Comparison of ENCODE assay signal across 7 mouse cellular contexts in the genomic region with DNA sequence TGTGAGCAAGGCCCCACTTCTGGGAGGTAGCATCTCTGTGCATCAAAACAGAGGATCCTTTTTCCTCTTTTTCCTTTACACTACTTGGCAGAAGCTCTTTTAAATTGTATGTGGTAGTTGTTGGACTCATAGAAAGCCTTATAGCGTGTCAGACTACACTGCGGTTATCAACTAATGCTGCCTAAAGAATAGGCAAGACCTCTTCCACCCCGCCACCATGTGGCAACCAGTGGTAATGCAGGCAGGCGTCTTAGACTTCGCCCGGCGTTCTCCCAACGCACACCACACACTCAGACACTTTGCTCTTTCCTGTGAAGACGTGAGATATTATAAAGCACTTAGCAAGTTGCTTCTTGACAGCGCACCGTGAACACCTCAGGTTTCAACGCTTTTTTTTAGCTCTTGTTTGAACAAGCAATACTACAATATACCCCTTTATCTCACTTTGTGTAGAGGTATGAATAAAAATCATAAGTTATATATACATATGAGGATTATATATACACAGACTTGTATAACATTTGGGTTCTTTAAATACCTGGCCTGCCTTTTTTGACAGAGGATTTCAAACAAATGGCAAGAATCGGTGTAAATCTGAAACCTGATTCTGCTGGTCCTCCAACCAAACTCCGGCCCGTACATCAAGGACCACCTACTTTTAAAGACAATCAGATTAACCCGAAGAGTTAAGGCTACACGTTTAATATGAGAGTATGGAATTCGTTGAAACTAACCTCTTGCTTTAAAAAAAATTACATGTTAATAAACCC. TPM values are rescaled to one million over a fixed set of nuclear protein-coding genes. Genes with fewer than 3 reads are reported as not detected.
DNase-seq lines count a peak whose midpoint lies in the region; ATAC-seq and TF ChIP-seq lines count a peak whose summit lies in the region.

No protein-coding gene starts in this region.

- TF ChIP-seq CTCF in intestine, postnatal 0 days (IDR thresholded peaks at IDR 0.05; ENCODE audit: low read depth): peak; percentile 97
- TF ChIP-seq CTCF in spleen, adult 2 months (IDR thresholded peaks at IDR 0.05; ENCODE audit: extremely low read depth, insufficient read depth, insufficient read length, insufficient replicate concordance): peak; percentile 88

- no peaks in the 10 kb centered on the region for H3K9me3 ChIP-seq in intestine, postnatal 0 days (ENCODE audit: control insufficient read depth)
- H3K9me3 ChIP-seq in limb, embryonic 11.5 days (ENCODE audit: control insufficient read depth, low read length): no peaks in the 10 kb centered on the region
- H3K9me3 ChIP-seq in midbrain, embryonic 16.5 days (replicated peaks; ENCODE audit: control insufficient read depth, low read length, poor library complexity, severe bottlenecking): no peaks in the 10 kb centered on the region

- no peak for TF ChIP-seq POLR2A in spleen, adult 2 months (IDR thresholded peaks at IDR 0.05; ENCODE audit: low read depth, low read length)

- H3K4me1 ChIP-seq in intestine, postnatal 0 days (replicated peaks; ENCODE audit: control insufficient read depth, insufficient read depth, low read length): peaks cover 5% of the 10 kb centered on the region; the same call in 1 of the 2 replicates
- no peaks in the 10 kb centered on the region for H3K4me1 ChIP-seq in limb, embryonic 11.5 days (ENCODE audit: control insufficient read depth, insufficient read depth, low read length)
- peaks cover 5% of the 10 kb centered on the region; the same call in 1 of the 2 replicates for H3K4me1 ChIP-seq in midbrain, embryonic 16.5 days (ENCODE audit: control insufficient read depth, insufficient read depth, low read length)
- H3K4me1 ChIP-seq in spleen, adult 2 months (ENCODE audit: control insufficient read depth, insufficient read depth, insufficient read length): peaks cover 2% of the 10 kb centered on the region; the same call in 1 of the 2 replicates

- H3K36me3 ChIP-seq in intestine, postnatal 0 days (ENCODE audit: control insufficient read depth, insufficient read depth): peaks cover 9% of the 10 kb centered on the region; the same call in 1 of the 2 replicates
- no peaks in the 10 kb centered on the region for H3K36me3 ChIP-seq in limb, embryonic 11.5 days (ENCODE audit: control insufficient read depth, insufficient read depth, low read length)
- H3K36me3 ChIP-seq in midbrain, embryonic 16.5 days (ENCODE audit: control insufficient read depth, insufficient read depth, low read length): no peaks in the 10 kb centered on the region
- H3K36me3 ChIP-seq in spleen, adult 2 months (ENCODE audit: control insufficient read depth, insufficient read depth, low read length): no peaks in the 10 kb centered on the region

- H3K9ac ChIP-seq in intestine, postnatal 0 days (ENCODE audit: low read depth, low read length): no peak overlapping the region
- no peak overlapping the region for H3K9ac ChIP-seq in limb, embryonic 11.5 days (ENCODE audit: low read length)
- no peak overlapping the region for H3K9ac ChIP-seq in midbrain, embryonic 16.5 days (ENCODE audit: low read depth, low read length)

- ATAC-seq in intestine, postnatal 0 days: peak; percentile 52
- peak; percentile 28; the same call in 1 of the 2 replicates for ATAC-seq in limb, embryonic 11.5 days (ENCODE audit: insufficient number of reproducible peaks, low FRiP score, low TSS enrichment, low read depth)
- peak; percentile 57 for ATAC-seq in midbrain, embryonic 16.5 days

- WGBS in intestine, postnatal 0 days: 12% methylated on average over 18 of the region's 18 CpGs
- WGBS in limb, embryonic 11.5 days: 14% methylated on average over 18 of the region's 18 CpGs
- 12% methylated on average over 18 of the region's 18 CpGs for WGBS in midbrain, embryonic 16.5 days
- WGBS in spleen, adult 2 months: 13% methylated on average over 18 of the region's 18 CpGs

- DNase-seq in adrenal gland, adult 18-20 months (ENCODE audit: low spot score in 2 of 2): peak; percentile 89 to 92
- DNase-seq in embryo, embryonic 10 days (ENCODE audit: low spot score): peak; percentile 91
- peak; percentile 65 for DNase-seq in gastrocnemius, postnatal 25 days
- DNase-seq in limb, embryonic 11.5 days (ENCODE audit: low spot score): peak; percentile 95
- peak; percentile 49 to 82 for DNase-seq in spleen, adult 2 months (ENCODE audit: low read depth in 1 of 2, low spot score in 2 of 2)

- H3K27me3 ChIP-seq in intestine, postnatal 0 days (replicated peaks; ENCODE audit: control insufficient read depth, insufficient read depth, low read length): no peaks in the 10 kb centered on the region
- peaks cover 13% of the 10 kb centered on the region for H3K27me3 ChIP-seq in limb, embryonic 11.5 days (ENCODE audit: control insufficient read depth, insufficient read depth, low read length)
- peaks cover 7% of the 10 kb centered on the region; the same call in 1 of the 2 replicates for H3K27me3 ChIP-seq in midbrain, embryonic 16.5 days (ENCODE audit: control insufficient read depth, insufficient read depth, low read depth, low read length)
- peaks cover 3% of the 10 kb centered on the region; the same call in 1 of the 2 replicates for H3K27me3 ChIP-seq in spleen, adult 2 months (ENCODE audit: control insufficient read depth, insufficient read depth, low read length)

- H3K27ac ChIP-seq in intestine, postnatal 0 days (ENCODE audit: low read depth, low read length): no peak overlapping the region
- no peak overlapping the region for H3K27ac ChIP-seq in limb, embryonic 11.5 days (replicated peaks; ENCODE audit: low read depth, low read length)
- no peak overlapping the region for H3K27ac ChIP-seq in midbrain, embryonic 16.5 days (ENCODE audit: low read length)
- no peak overlapping the region for H3K27ac ChIP-seq in spleen, adult 2 months (ENCODE audit: insufficient read depth, low read length)

- no peak overlapping the region for H3K4me3 ChIP-seq in intestine, postnatal 0 days (ENCODE audit: low read depth, low read length)
- H3K4me3 ChIP-seq in limb, embryonic 11.5 days (ENCODE audit: low read depth, low read length): no peak overlapping the region
- H3K4me3 ChIP-seq in midbrain, embryonic 16.5 days (ENCODE audit: low read depth, low read length): no peak overlapping the region
- H3K4me3 ChIP-seq in spleen, adult 2 months (ENCODE audit: extremely low read depth, insufficient read depth, insufficient read length): no peak overlapping the region

- H3K4me2 ChIP-seq in intestine, postnatal 0 days (replicated peaks; ENCODE audit: low read depth): no peak overlapping the region; the same call in 1 of the 2 replicates
- H3K4me2 ChIP-seq in limb, embryonic 11.5 days (ENCODE audit: low read depth, severe bottlenecking): no peak overlapping the region
- H3K4me2 ChIP-seq in midbrain, embryonic 16.5 days (ENCODE audit: low read length): no peak overlapping the region

RNA-seq across cellular contexts. Expression of a gene that starts 23.5 kb away (rescaled TPM):
- under 1 TPM in 1 of 2 experiments, not detected in 1; 0.17 TPM for total RNA-seq in adrenal gland, adult 18-20 months (2021)
- not detected for total RNA-seq in gastrocnemius, postnatal 25 days (2021)
- 136 and 161 TPM in 2 replicates for polyA plus RNA-seq in intestine, postnatal 0 days (2015; fragmentation: Nextera tagmentation; extraction: Ambion mirVana)
- polyA plus RNA-seq in limb, embryonic 11.5 days (2014; fragmentation: Nextera tagmentation; extraction: Ambion mirVana): 0.08 and 0.16 TPM in 2 replicates
- 0.08 TPM in 1 of 2 replicates, not detected in the other for polyA plus RNA-seq in midbrain, embryonic 16.5 days (2015; fragmentation: Nextera tagmentation; extraction: Ambion mirVana)
- polyA plus RNA-seq in spleen, adult 2 months (2012; rRNA removed): not detected in 2 replicates

RNA-seq across cellular contexts. Expression of a gene that starts 25.8 kb away (rescaled TPM):
- not detected for total RNA-seq in adrenal gland, adult 18-20 months (2021)
- 10 to 100 TPM; 66.6 to 85.7 TPM for total RNA-seq in gastrocnemius, postnatal 25 days (2021)
- polyA plus RNA-seq in intestine, postnatal 0 days (2015; fragmentation: Nextera tagmentation; extraction: Ambion mirVana): 0.61 and 0.99 TPM in 2 replicates
- polyA plus RNA-seq in limb, embryonic 11.5 days (2014; fragmentation: Nextera tagmentation; extraction: Ambion mirVana): 1.9 and 2.2 TPM in 2 replicates
- polyA plus RNA-seq in midbrain, embryonic 16.5 days (2015; fragmentation: Nextera tagmentation; extraction: Ambion mirVana): 1.2 and 1.3 TPM in 2 replicates
- polyA plus RNA-seq in spleen, adult 2 months (2012; rRNA removed): 0.12 and 0.15 TPM in 2 replicates

Comparison
In these comparisons a context has a peak if more than half of its experiments do, and no peak if none do; other contexts are left out.
1. RNA of a gene that starts 23.5 kb away (polyA plus RNA-seq): 136 to 161 TPM in intestine, postnatal 0 days; 0.08 to 0.16 TPM in limb, embryonic 11.5 days, 0.08 TPM in midbrain, embryonic 16.5 days and not detected in spleen, adult 2 months; every median in the first group is over 100 times any median in the second.
2. Peak in every context shown above with its lines, with median percentiles within 50 percentile points of each other: DNase-seq and ATAC-seq.